Mouse (Mus musculus): ENCODE measurements around the gene Kif7. TPM values are rescaled to one million over a fixed set of nuclear protein-coding genes. Genes with fewer than 3 reads are reported as not detected.

Gene Kif7
- polyA plus RNA-seq, 1 experiment from 2014 or later, result 1.2 TPM

- H3K4me2 ChIP-seq (ENCODE audit: low read depth, low read length), result no peak overlapping the region
- WGBS, result 80% methylated on average over 1 of the region's 1 CpGs
- H3K27me3 ChIP-seq (replicated peaks; ENCODE audit: control insufficient read depth, insufficient read depth, low read length), result no peaks in the 10 kb centered on the region
- H3K36me3 ChIP-seq (ENCODE audit: control insufficient read depth, insufficient read depth, low read length), result no peaks in the 10 kb centered on the region
- no peaks in the 10 kb centered on the region for H3K4me1 ChIP-seq (ENCODE audit: control insufficient read depth, insufficient read depth, low read length)
- H3K4me3 ChIP-seq (ENCODE audit: low read length), result no peak overlapping the region
- H3K9ac ChIP-seq (ENCODE audit: low read depth, low read length), result no peak overlapping the region
- no peak overlapping the region for H3K27ac ChIP-seq (ENCODE audit: low read length)
- no peak for ATAC-seq
- no peaks in the 10 kb centered on the region for H3K9me3 ChIP-seq (ENCODE audit: control insufficient read depth, low read length)
Measured at GRCm38 (mm10) chr7:79654185-79654584, 61.3 kb downstream of the Kif7 start.

GRCm38 (mm10) chr7:79649005-79649404 is 66.5 kb downstream of the Kif7 start:
- Histone ChIP-seq H3K36me3 (ENCODE audit: control insufficient read depth, insufficient read depth, low read length) (no peaks in the 10 kb centered on the region), H3K27ac (ENCODE audit: low read length) (no peak overlapping the region), H3K9me3 (ENCODE audit: control insufficient read depth, low read length) (no peaks in the 10 kb centered on the region), H3K4me3 (ENCODE audit: low read length) (no peak overlapping the region), H3K27me3 (replicated peaks; ENCODE audit: control insufficient read depth, insufficient read depth, low read length) (no peaks in the 10 kb centered on the region), H3K4me1 (ENCODE audit: control insufficient read depth, insufficient read depth, low read length) (no peaks in the 10 kb centered on the region), H3K4me2 (ENCODE audit: low read depth, low read length) (no peak overlapping the region), H3K9ac (ENCODE audit: low read depth, low read length) (no peak overlapping the region)
- WGBS, result 8% methylated on average over 3 of the region's 3 CpGs
- no peak for ATAC-seq

Other genes with a start within 250 kb of the Kif7 start
- 39.1 and 42.8 TPM in 2 replicates for gene Polg, start 249.4 kb downstream of the Kif7 start, polyA plus RNA-seq (2015; fragmentation: Nextera tagmentation; extraction: Ambion mirVana)
- gene Rhcg, start 98.1 kb downstream of the Kif7 start, polyA plus RNA-seq (2015; fragmentation: Nextera tagmentation; extraction: Ambion mirVana), result 0.20 and 0.23 TPM in 2 replicates
- 4.3 and 4.5 TPM in 2 replicates for gene Ticrr, start 55.5 kb downstream of the Kif7 start, polyA plus RNA-seq (2015; fragmentation: Nextera tagmentation; extraction: Ambion mirVana)
- not detected in 2 replicates for gene Plin1, start 17.2 kb upstream of the Kif7 start, polyA plus RNA-seq (2015; fragmentation: Nextera tagmentation; extraction: Ambion mirVana)
- 12.7 and 12.8 TPM in 2 replicates for gene Pex11a, start 27.4 kb upstream of the Kif7 start, polyA plus RNA-seq (2015; fragmentation: Nextera tagmentation; extraction: Ambion mirVana)
- 0.15 and 0.24 TPM in 2 replicates for gene Wdr93, start 27.4 kb upstream of the Kif7 start, polyA plus RNA-seq (2015; fragmentation: Nextera tagmentation; extraction: Ambion mirVana)
- 0.28 TPM in 1 of 2 replicates, not detected in the other for gene Mesp1, start 78.1 kb upstream of the Kif7 start, polyA plus RNA-seq (2015; fragmentation: Nextera tagmentation; extraction: Ambion mirVana)
- 2.6 and 3.1 TPM in 2 replicates for gene Mesp2, start 95.0 kb upstream of the Kif7 start, polyA plus RNA-seq (2015; fragmentation: Nextera tagmentation; extraction: Ambion mirVana)
- 248 and 311 TPM in 2 replicates for gene Anpep, start 145.3 kb upstream of the Kif7 start, polyA plus RNA-seq (2015; fragmentation: Nextera tagmentation; extraction: Ambion mirVana)
- gene Ap3s2, start 204.9 kb upstream of the Kif7 start, polyA plus RNA-seq (2015; fragmentation: Nextera tagmentation; extraction: Ambion mirVana), result 28.9 and 30.7 TPM in 2 replicates
- gene Arpin, start 219.6 kb upstream of the Kif7 start, polyA plus RNA-seq (2015; fragmentation: Nextera tagmentation; extraction: Ambion mirVana), result 58.0 and 60.8 TPM in 2 replicates

All from intestine, embryonic 16.5 days (tissue).